Mouse (Mus musculus) heart, adult 10 weeks (tissue): ENCODE measurements around the gene Hoxa3. TPM values are rescaled to one million over a fixed set of nuclear protein-coding genes. Genes with fewer than 3 reads are reported as not detected.

ENCODE experiments used
- polyA plus RNA-seq: library from polyadenylated mRNA; stranded (reverse); fragments of 350-450 nt; fragmentation: Illumina TruSeq; extraction: RNeasy Lipid Tissue Mini Kit (QIAGEN cat#74804); gene quantifications from one replicate; pipeline ENCODE4 v1.2.3, GENCODE M21; 2014; ENCODE audit warnings: low read depth, low replicate concordance

Hoxa3 gene
- polyA plus RNA-seq, result 0.55 TPM

DNA sequence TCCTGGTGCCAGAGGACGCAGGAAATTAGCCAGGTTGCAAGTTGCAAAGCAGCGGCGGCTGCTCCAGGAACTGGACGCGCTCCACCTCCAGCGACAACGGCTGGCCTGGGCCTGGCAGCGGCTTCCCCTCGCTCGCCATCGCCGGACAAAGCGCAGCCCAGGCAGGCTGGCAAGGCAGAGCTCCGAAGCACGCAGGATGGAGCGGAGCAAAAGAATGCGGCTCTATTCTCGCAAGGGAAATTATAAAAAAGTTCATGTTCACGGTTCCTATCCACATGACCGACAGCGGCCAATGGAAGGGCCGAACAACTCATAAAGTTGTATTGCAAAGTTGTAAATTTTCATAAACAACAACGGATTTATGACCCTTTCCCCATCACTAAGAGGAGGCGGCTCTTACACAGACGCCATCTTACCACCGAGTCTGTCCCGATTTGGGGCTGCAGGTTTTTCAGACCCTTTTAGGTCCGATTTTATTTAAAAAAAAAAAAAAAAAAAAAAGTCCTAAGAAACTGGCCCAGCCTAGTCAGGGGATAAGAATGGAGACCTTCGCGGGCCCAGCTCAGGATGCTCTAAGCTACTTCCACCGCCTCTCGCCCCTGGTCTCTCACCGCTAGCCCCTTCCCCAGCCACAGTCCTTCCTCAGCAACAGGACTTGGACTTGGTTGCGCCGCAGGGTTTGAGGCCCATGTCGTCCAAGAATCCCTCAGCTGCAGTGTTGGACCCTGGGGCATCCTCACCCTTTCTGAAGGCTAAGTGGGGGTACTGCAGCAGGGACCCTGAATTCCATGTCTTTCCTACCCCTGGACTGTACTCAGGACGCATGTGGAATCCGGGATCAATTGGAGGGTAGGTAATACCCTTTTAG, at the start of gene Hoxa3, which contains the start of gene Gm28308:
Gene Hoxa3 (minus strand): TSS at position 218 of the 868 bp plus-strand sequence.
Gene Gm28308 (minus strand): TSS at position 221 of the 868 bp plus-strand sequence.

GRCm38 (mm10) chr6:52260654-52261575, 47.8 kb upstream of the Hoxa3 start, which contains the start of gene Hoxa13:
Hoxa13 (minus strand) TSS chr6:52260880.

GRCm38 (mm10) chr6:52245757-52246142, 32.6 kb upstream of the Hoxa3 start, which contains the start of gene Hoxa11:
Hoxa11 (minus strand) TSS chr6:52245810.

GRCm38 (mm10) chr6:52240389-52241000, 27.4 kb upstream of the Hoxa3 start, which contains the start of gene Hoxa10:
Hoxa10 (minus strand) TSS chr6:52240854.

DNA sequence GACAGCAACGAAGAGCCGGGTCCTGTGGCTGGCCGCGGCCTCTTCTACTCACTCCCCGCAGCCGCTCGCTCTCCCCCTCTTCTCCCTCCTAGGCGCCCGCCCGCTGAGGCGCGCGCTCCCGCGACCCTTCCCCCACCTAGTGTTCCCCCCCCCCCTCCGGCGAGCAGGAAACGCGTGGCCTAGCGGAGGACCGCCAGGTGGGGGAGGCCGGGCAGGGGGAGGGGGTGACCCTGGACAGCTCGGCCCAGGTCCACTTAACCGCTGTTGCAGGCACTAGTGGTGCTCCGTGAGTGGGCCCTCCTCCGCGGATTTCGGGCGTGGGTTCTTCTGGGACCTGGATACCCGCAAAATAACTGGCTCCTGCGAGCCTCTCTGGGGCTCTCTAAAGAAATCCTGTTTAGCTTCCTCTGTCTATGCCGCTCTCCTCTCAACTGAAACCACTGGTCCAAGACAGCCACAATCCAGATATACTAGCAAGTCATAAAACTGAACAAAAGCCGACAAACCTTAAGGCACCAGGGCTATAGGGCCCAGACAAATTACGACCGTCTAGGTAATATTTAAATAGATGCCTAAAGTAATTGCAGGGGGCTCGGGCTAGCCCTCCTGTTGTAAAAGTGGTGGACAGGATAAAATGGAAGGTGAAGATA, 17.5 kb upstream of the Hoxa3 start, which contains the start of gene Hoxa9:
Gene Hoxa9 (minus strand): TSS at position 574 of the 650 bp plus-strand sequence.

DNA sequence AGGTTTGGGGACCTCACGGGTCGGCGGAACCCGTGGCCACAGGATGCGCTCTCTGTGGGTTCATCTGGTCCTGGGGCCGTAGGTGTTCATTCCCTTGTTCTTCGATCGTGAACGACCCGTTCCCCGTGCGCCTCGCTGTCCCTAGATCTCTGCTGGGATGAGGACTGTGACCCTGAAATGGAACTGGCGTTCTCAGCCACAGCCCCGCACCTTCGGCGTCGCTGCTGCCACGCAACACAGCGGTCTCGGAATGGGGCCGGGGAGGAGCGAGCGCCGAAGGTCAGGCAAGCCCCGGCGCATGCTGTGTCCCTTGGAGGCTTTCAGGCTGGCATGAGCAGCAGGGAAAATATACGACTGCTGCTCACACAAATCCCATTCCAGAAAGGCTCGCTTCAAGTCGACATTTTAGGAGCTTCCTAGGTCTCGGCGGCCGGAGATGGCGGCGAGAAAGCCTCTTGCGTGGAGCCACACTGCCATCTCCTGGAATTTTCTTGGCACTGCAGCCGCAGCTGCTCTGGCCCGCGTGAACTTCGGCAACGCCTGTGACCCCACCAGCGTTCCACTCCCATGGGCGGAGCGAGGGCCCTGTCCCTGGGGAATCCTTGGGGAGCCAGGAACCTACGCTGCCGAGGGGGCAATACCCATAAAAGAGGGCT, 8.3 kb upstream of the Hoxa3 start, which contains the start of gene Hoxa7:
Gene Hoxa7 (minus strand): TSS at position 518 of the 656 bp plus-strand sequence.

GRCm38 (mm10) chr6:52208072-52208867, 4.9 kb downstream of the Hoxa3 start, which contains the start of gene Hoxa6:
Hoxa6 (minus strand) TSS chr6:52208722.

GRCm38 (mm10) chr6:52204050-52204752, 8.9 kb downstream of the Hoxa3 start, which contains the start of gene Hoxa5:
Hoxa5 (minus strand) TSS chr6:52204587.

DNA sequence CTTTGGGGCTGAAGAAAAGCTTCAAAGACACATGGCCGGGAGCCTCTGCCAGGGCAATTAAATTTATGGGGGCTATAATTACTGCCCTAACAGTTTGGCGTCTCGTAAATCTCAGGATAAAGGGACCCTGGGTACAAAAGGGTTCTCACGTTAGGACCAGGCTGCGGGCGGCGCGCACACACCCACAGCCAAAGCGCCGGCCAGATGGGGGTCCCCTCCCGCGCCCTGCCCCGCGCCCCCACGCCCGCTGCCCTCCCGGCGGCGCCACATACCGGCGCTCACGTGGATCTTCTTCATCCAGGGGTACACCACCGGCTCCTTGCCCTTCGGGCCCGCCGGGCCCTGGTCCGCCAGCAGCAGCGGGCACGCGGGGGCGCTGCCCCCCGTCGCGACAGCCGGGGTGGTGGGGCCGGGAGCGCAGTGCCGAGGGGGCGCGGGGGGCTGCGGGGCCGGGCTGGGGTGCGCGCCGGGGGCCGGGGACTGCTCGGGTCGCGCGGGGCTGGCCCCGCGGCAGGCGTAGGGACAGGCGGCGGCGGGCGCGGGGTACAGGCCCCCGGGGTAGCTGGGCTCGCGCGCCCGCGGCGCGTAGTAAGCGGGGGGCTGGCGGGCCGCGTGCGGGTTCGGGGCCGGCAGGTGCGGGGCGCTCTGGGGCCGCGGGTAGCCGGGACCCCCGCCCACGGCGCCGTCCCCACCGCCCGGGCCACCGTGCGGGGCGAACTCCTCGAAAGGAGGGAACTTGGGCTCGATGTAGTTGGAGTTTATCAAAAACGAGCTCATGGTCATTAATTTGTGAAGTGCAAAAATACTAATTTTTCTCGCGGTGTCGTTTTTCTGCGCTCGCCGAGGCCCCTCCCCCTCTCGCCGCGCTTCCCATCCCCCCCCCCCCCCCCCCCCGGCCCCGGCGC, 22.0 kb downstream of the Hoxa3 start, which contains the start of gene Hoxa4:
Gene Hoxa4 (minus strand): TSS at position 848 of the 905 bp plus-strand sequence.

GRCm38 (mm10) chr6:52177061-52177735, 35.9 kb downstream of the Hoxa3 start, which contains the start of gene 5730596B20Rik:
5730596B20Rik (plus strand) TSS chr6:52177498.

GRCm38 (mm10) chr6:52164626-52165440, 48.3 kb downstream of the Hoxa3 start, which contains the start of gene Hoxa2:
Hoxa2 (minus strand) TSS chr6:52164831.

GRCm38 (mm10) chr6:52158276-52159051, 54.7 kb downstream of the Hoxa3 start, which contains the start of gene Hoxa1:
Hoxa1 (minus strand) TSS chr6:52158317.

